Mouse (Mus musculus) hematopoietic multipotent progenitor cell, adult 10-12 weeks (in vitro differentiated cells): Measurements from ENCODE around the gene Thap7. TPM values are rescaled to one million over a fixed set of nuclear protein-coding genes. Genes with fewer than 3 reads are reported as not detected.

ENCODE experiments used
- polyA plus RNA-seq: library from polyadenylated mRNA; stranded (reverse); fragments of >175 nt; gene quantifications from 2 replicates; pipeline ENCODE4 v1.2.3, GENCODE M21; 2012; ENCODE audit warnings: low replicate concordance

The Thap7 gene
- 135 and 167 TPM in 2 replicates for polyA plus RNA-seq

DNA sequence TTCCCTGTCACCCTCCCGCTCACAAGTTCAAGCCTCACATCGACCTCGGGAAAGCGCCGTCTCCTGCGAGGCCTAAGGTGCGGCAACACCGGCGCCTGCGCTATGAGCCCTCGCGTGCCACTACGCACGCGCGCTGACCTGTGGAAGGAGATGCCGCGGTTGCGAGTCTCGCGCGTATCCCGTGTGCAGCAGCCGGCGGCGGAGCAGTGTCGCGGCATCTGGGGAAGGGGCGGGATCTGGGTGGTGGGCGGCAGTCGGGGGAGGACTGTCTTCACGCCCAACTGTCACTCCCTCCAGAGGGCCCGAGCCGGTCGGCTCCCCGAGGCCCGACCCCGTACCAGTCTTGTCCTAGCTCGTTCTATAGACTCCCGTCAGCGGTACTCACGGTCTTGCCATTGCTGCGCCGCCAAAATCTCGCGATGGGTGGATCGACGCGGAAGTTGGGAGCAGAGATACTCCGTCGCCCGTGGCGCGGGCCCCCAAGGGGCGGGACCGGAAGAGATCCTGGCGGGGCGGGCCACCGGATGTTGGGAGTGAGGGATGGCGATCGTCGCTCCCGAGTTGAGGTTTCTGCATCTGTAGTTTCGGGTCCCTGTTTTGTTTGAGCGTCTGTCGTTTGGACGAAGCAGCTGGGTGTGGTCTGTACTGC lies at the start of gene Thap7:
Gene Thap7 (minus strand): TSS at position 497 of the 649 bp plus-strand sequence.

DNA sequence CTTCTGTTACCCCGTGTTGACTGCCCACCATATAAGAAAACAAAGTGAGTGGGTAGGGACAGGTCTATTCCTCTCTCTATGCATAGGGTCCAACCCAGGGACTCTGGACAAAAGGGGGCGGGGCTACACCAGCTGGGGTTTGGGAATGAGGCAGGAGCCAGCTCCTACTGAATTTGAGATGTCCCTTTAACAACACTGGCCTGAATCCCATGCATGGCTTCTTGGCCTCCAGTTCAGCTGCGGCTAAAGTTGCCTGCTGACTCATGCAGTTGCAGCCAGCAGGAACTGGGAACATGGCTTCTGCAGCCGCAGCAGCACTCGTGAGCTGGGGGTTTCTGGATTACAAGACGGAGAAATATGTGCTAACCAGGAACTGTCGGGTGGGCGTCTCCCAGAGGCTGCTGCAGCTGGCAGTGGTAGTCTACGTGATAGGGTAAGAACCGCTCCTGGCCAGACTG lies 30.8 kb upstream of the Thap7 start, which contains the start of gene P2rx6:
Gene P2rx6 (plus strand): TSS at position 135 of the 458 bp plus-strand sequence.

DNA sequence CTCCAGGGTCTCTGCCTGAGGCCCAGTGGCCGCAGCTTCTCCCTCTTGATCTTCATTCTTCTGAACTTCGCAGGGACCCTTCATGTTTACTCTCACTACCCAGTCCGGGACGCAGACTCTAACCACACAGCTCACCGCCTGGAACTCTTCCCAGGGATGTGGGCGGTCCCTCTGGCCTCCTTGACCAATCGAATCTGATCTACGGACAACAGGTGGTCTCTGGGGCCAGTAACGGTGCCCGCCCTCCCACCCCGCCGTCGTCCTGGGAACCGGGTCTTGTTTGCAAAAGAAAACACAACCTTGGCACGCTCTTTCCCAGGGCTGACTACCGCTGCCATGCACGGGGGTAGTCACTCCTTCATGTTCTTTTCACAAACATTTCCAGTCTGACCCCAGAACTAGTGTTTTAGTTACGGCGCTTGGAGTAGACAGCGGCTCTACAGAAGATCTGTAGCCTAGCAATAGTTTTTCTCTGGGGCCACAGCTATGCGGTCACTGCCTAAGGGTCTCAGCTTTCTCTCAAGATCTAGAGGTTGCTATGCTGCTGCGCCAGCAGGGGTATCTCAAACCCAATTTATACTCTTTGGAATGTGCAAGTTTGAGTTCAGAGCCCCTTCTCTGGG lies 30.3 kb upstream of the Thap7 start, which contains the start of gene Lrrc74b:
Gene Lrrc74b (minus strand): TSS at position 120 of the 623 bp plus-strand sequence.

DNA sequence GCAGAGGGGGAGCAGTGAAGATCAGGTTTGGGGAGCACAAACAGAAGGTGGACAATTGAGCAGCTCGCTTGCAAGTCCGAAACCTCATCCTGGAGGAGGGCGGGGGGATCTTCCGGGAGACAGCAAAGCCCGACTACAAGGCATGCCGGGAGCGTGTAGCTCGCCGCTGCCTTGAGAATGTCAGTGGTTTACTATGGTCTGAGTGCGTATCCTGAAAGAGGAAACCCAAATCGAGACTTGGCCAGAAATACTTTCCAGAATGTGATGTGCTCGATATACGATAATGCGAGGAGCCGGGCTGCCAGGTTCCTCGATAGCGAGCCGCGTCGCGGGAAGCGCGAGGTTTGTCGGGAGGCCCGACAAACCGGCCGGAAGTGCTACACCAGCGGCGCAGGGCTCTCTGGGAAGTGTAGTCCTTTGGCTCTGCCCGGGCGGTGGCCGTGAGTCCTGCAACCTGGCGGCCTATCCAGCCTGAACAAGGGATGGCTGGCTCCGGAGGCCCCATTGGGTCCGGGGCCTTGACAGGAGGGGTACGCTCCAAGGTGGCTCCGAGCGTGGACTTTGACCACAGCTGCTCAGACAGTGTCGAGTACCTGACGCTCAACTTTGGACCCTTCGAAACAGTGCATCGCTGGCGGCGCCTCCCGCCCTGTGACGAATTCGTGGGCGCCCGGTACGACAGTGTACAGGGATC lies 22.2 kb downstream of the Thap7 start, which contains the start of gene Lztr1:
Gene Lztr1 (plus strand): TSS at position 143 of the 694 bp plus-strand sequence.

GRCm38 (mm10) chr16:17489469-17490111 lies 41.3 kb downstream of the Thap7 start, which contains the start of gene Aifm3:
Gene Aifm3 (plus strand): TSS chr16:17489611.

Other genes with a start within 250 kb of the Thap7 start
- gene Serpind1, start 199.8 kb downstream of the Thap7 start, polyA plus RNA-seq: not detected in 2 replicates
- 10.6 and 14.6 TPM in 2 replicates for gene Snap29, start 125.2 kb downstream of the Thap7 start, polyA plus RNA-seq
- gene Pi4ka, start 124.8 kb downstream of the Thap7 start, polyA plus RNA-seq: 11.3 and 38.5 TPM in 2 replicates
- 26.5 and 55.6 TPM in 2 replicates for gene Crkl, start 79.1 kb downstream of the Thap7 start, polyA plus RNA-seq
- gene Aifm3, start 41.5 kb downstream of the Thap7 start, polyA plus RNA-seq: not detected in 2 replicates
- gene Lztr1, start 22.4 kb downstream of the Thap7 start, polyA plus RNA-seq: 31.8 and 40.5 TPM in 2 replicates
- gene Lrrc74b, start 30.1 kb upstream of the Thap7 start, polyA plus RNA-seq: not detected in 2 replicates
- gene P2rx6, start 30.7 kb upstream of the Thap7 start, polyA plus RNA-seq: 0.04 TPM in 1 of 2 replicates, not detected in the other
- gene Slc7a4, start 52.1 kb upstream of the Thap7 start, polyA plus RNA-seq: 0.38 and 0.89 TPM in 2 replicates
- 4.3 and 26.9 TPM in 2 replicates for gene Smpd4, start 88.2 kb upstream of the Thap7 start, polyA plus RNA-seq
- 0.43 and 5.8 TPM in 2 replicates for gene Ccdc74a, start 115.3 kb upstream of the Thap7 start, polyA plus RNA-seq
- gene Med15, start 201.8 kb upstream of the Thap7 start, polyA plus RNA-seq: 168 and 199 TPM in 2 replicates
- gene Klhl22, start 228.5 kb upstream of the Thap7 start, polyA plus RNA-seq: 4.9 and 14.8 TPM in 2 replicates